Mouse (Mus musculus) MEL (cell line): ENCODE measurements around the gene Aldh16a1. TPM values are rescaled to one million over a fixed set of nuclear protein-coding genes. Genes with fewer than 3 reads are reported as not detected.

Experiments used
- DNase-seq: peaks from one replicate; pipeline ENCODE4 v3.0.0; 2011; ENCODE audit warnings: low read depth, low spot score
- H3K27ac ChIP-seq: 2 replicates; pipeline ENCODE4 v1.5.1; 2012; ENCODE audit warnings: low read depth, mild to moderate bottlenecking, control low read depth, low read length, moderate library complexity; ENCODE audit not compliant: control insufficient read depth
- H3K27me3 ChIP-seq, 2 experiments: fragments of 150-350 bp in 1 of 2; sonication (generic) in 1 of 2; 2 replicates each; pipeline ENCODE4 v1.6.1; 2012; ENCODE audit warnings: low read length in 2 of 2, mild to moderate bottlenecking in 2 of 2, improper control_type of control experiment in 1 of 2, moderate library complexity in 1 of 2; ENCODE audit not compliant: insufficient read depth in 2 of 2, control insufficient read depth in 1 of 2
- H3K36me3 ChIP-seq, 2 experiments: 2 replicates each; pipeline ENCODE4 v1.6.1; 2012 to 2014; ENCODE audit warnings: low read length in 2 of 2, improper control_type of control experiment in 1 of 2, inconsistent platforms in 1 of 2, mild to moderate bottlenecking in 1 of 2; ENCODE audit not compliant: insufficient read depth in 2 of 2, control insufficient read depth in 1 of 2
- H3K4me1 ChIP-seq, 2 experiments: fragments of 150-350 bp in 1 of 2; sonication (generic) in 1 of 2; 2 replicates each; pipeline ENCODE4 v1.6.1; 2012; ENCODE audit warnings: low read length in 2 of 2, improper control_type of control experiment in 1 of 2, mild to moderate bottlenecking in 1 of 2; ENCODE audit not compliant: insufficient read depth in 2 of 2, control insufficient read depth in 1 of 2
- H3K4me3 ChIP-seq, 2 experiments: fragments of 150-350 bp in 1 of 2; sonication (generic) in 1 of 2; 2 replicates each; pipeline ENCODE4 v1.5.1; 2012; ENCODE audit warnings: low read depth in 2 of 2, low read length in 2 of 2, mild to moderate bottlenecking in 2 of 2, moderate library complexity in 2 of 2, control low read depth in 1 of 2, improper control_type of control experiment in 1 of 2; ENCODE audit not compliant: control insufficient read depth in 1 of 2, insufficient read depth in 1 of 2
- H3K79me2 ChIP-seq: 2 replicates; pipeline ENCODE4 v1.6.1; 2012; ENCODE audit warnings: mild to moderate bottlenecking, low read length, moderate library complexity; ENCODE audit not compliant: control insufficient read depth, poor library complexity, insufficient read depth
- H3K9ac ChIP-seq: 2 replicates; pipeline ENCODE4 v1.6.1; 2012; ENCODE audit warnings: low read depth, mild to moderate bottlenecking, control low read depth, low read length, moderate library complexity; ENCODE audit not compliant: control insufficient read depth, poor library complexity, severe bottlenecking
- H3K9me3 ChIP-seq: fragments of 150-350 bp; sonication (generic); replicated peaks from 2 replicates; pipeline ENCODE4 v1.6.1; 2012; ENCODE audit warnings: mild to moderate bottlenecking, low read length, improper control_type of control experiment, moderate library complexity; ENCODE audit not compliant: insufficient read depth
- CTCF ChIP-seq, 3 experiments: IDR thresholded peaks in 2 of 3; conservative IDR thresholded peaks in 1 of 3; 2 replicates each; pipeline ENCODE4 v1.5.1; 2011 to 2012; ENCODE audit warnings: low read length in 3 of 3, low read depth in 2 of 3, mild to moderate bottlenecking in 2 of 3, improper control_type of control experiment in 1 of 3, inconsistent platforms in 1 of 3, mixed read lengths in 1 of 3, moderate library complexity in 1 of 3; ENCODE audit not compliant: control insufficient read depth in 1 of 3, insufficient read depth in 1 of 3, poor library complexity in 1 of 3, severe bottlenecking in 1 of 3
- E2F4 ChIP-seq: IDR thresholded peaks from 2 replicates; pipeline ENCODE4 v1.6.1; 2011; ENCODE audit warnings: low read depth, low read length, improper control_type of control experiment, borderline replicate concordance
- GATA1 ChIP-seq: IDR thresholded peaks from 2 replicates; pipeline ENCODE4 v1.6.1; 2011; ENCODE audit warnings: low read depth, low read length, improper control_type of control experiment
- JUND ChIP-seq: IDR thresholded peaks from 2 replicates; pipeline ENCODE4 v1.6.1; 2011; ENCODE audit warnings: low read depth, mild to moderate bottlenecking, improper control_type of control experiment, low read length
- MAX ChIP-seq: IDR thresholded peaks from 2 replicates; pipeline ENCODE4 v1.6.1; 2011; ENCODE audit warnings: low read length, improper control_type of control experiment
- MXI1 ChIP-seq: IDR thresholded peaks from 2 replicates; pipeline ENCODE4 v1.6.1; 2011; ENCODE audit warnings: mild to moderate bottlenecking, low read depth, low read length, improper control_type of control experiment
- MYC ChIP-seq: IDR thresholded peaks from 2 replicates; pipeline ENCODE4 v1.6.1; 2011; ENCODE audit warnings: low read depth, mild to moderate bottlenecking, low read length, improper control_type of control experiment, moderate library complexity
- NELFE ChIP-seq: IDR thresholded peaks from 2 replicates; pipeline ENCODE4 v1.6.1; 2011; ENCODE audit warnings: low read depth, low read length, improper control_type of control experiment
- NRF1 ChIP-seq: IDR thresholded peaks from 2 replicates; pipeline ENCODE4 v1.6.1; 2014; ENCODE audit warnings: low read depth, mild to moderate bottlenecking, inconsistent platforms, low read length, improper control_type of control experiment, moderate library complexity; ENCODE audit not compliant: poor library complexity, insufficient read depth, severe bottlenecking
- POLR2A ChIP-seq, 2 experiments: IDR thresholded peaks; 2 replicates each; pipeline ENCODE4 v1.6.1; 2011 to 2012; ENCODE audit warnings: low read length in 2 of 2, mild to moderate bottlenecking in 2 of 2, control low read depth in 1 of 2, improper control_type of control experiment in 1 of 2, low read depth in 1 of 2, moderate library complexity in 1 of 2; ENCODE audit not compliant: control insufficient read depth in 1 of 2, insufficient read depth in 1 of 2, poor library complexity in 1 of 2
- RAD21 ChIP-seq: IDR thresholded peaks from 2 replicates; pipeline ENCODE4 v1.6.1; 2011; ENCODE audit warnings: mild to moderate bottlenecking, low read depth, low read length, improper control_type of control experiment
- SIN3A ChIP-seq: IDR thresholded peaks from 2 replicates; pipeline ENCODE4 v1.6.1; 2012; ENCODE audit warnings: low read length, improper control_type of control experiment, inconsistent platforms
- SMC3 ChIP-seq: IDR thresholded peaks from 2 replicates; pipeline ENCODE4 v1.6.1; 2011; ENCODE audit warnings: low read depth, low read length, improper control_type of control experiment
- TAL1 ChIP-seq: IDR thresholded peaks from 2 replicates; pipeline ENCODE4 v1.6.1; 2012; ENCODE audit warnings: mild to moderate bottlenecking, inconsistent platforms, low read length, moderate library complexity, mixed read lengths
- USF2 ChIP-seq, 2 experiments: IDR thresholded peaks; 2 replicates each; pipeline ENCODE4 v1.6.1; 2011 to 2012; ENCODE audit warnings: improper control_type of control experiment in 2 of 2, low read length in 2 of 2, borderline replicate concordance in 1 of 2, inconsistent platforms in 1 of 2, low read depth in 1 of 2, mild to moderate bottlenecking in 1 of 2; ENCODE audit not compliant: insufficient read depth in 1 of 2
- polyA plus RNA-seq, 2 experiments: library from polyadenylated mRNA; stranded (reverse) in 1 of 2; unstranded in 1 of 2; fragments of >175 nt in 1 of 2; fragments of >200 nt in 1 of 2; gene quantifications; 2 replicates each; pipeline versions ENCODE4 v1.2.1 to v1.2.4; 2012; ENCODE audit warnings: low replicate concordance in 2 of 2, low read depth in 1 of 2; ENCODE audit not compliant: insufficient read length in 2 of 2, insufficient read depth in 1 of 2, missing spikeins in 1 of 2
- total RNA-seq: library from RNA; depleted of rRNA; stranded (reverse); fragments of 300-350 nt; gene quantifications from 2 replicates; pipeline ENCODE4 v1.2.3, GENCODE M21; 2012

Gene Aldh16a1
- total and polyA plus RNA-seq, 3 experiments: 33.9 to 61.6 TPM; not detected in 1

DNA sequence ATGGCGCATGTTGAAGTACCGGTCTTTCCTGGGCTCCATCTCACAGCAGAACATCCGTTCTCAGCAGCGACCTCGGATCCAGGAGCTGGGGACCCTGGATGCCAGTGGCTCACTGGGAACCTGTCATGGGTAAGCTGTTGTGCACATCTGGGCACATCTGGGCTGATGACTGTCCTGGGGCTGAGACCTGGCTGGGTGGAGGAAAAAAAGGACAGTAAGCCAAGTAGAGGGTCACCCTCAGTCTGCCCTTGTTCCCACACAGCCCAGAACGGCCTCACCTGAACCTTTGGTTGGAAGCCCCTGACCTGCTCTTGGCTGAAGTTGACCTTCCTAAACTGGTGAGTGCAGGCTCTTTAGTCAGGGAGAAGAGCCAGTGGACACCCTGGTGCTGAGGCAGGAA lies 4.6 kb upstream of the Aldh16a1 start:
- H3K9me3 ChIP-seq: no peaks in the 10 kb centered on the region
- TF ChIP-seq SMC3 (no peak), CTCF (IDR thresholded peaks at IDR 0.05 in 2 of 3, conservative IDR thresholded peaks at IDR 0.05 in 1 of 3; ENCODE audit: control insufficient read depth in 1 of 3, insufficient read depth in 1 of 3, low read depth in 2 of 3, low read length in 3 of 3, poor library complexity in 1 of 3, severe bottlenecking in 1 of 3) (no peak), E2F4 (no peak), MYC (no peak), RAD21 (no peak), SIN3A (no peak), USF2 (IDR thresholded peaks at IDR 0.05; ENCODE audit: borderline replicate concordance in 1 of 2, insufficient read depth in 1 of 2, low read depth in 1 of 2, low read length in 2 of 2) (no peak), NELFE (no peak), POLR2A (IDR thresholded peaks at IDR 0.05; ENCODE audit: control insufficient read depth in 1 of 2, insufficient read depth in 1 of 2, low read depth in 1 of 2, low read length in 2 of 2, poor library complexity in 1 of 2) (no peak), NRF1 (no peak), TAL1 (no peak), JUND (no peak)
- TF ChIP-seq, all 39 proteins: peak for 0
- DNase-seq: no peak
- peaks cover 0 to 1% of the 10 kb centered on the region in 2 experiments; a peak in 1 of 4 replicates for H3K27me3 ChIP-seq
- no peak overlapping the region for H3K4me3 ChIP-seq
- no peak overlapping the region for H3K9ac ChIP-seq
- H3K36me3 ChIP-seq: peaks cover 0 to 8% of the 10 kb centered on the region in 2 experiments; a peak in 2 of 4 replicates
- H3K4me1 ChIP-seq: peaks cover 4 to 12% of the 10 kb centered on the region in 2 experiments
- H3K79me2 ChIP-seq: peaks cover 2% of the 10 kb centered on the region; the same call in 1 of the 2 replicates
- H3K27ac ChIP-seq: no peak overlapping the region

DNA sequence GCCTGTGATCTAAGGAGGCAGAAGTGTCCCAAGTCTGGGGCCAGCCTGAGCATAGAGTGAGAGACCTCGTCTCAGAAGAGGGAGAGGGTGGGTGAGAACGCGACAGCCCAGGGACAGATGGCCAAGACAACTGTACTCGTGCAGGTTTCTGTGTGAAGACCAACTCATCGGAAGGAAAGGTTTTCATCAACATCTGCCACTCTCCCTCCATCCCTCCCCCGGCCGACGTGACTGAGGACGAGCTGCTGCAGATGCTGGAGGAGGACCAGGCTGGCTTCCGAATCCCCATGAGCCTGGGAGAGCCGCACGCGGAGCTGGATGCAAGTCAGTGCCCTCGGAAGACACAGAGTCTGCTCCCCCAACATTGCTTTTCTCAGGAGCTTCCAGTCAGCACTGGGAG lies 3.1 kb upstream of the Aldh16a1 start:
- H3K9ac ChIP-seq: no peak overlapping the region
- TF ChIP-seq GATA1: no peak
- no peak for TF ChIP-seq CTCF (IDR thresholded peaks at IDR 0.05 in 2 of 3, conservative IDR thresholded peaks at IDR 0.05 in 1 of 3; ENCODE audit: control insufficient read depth in 1 of 3, insufficient read depth in 1 of 3, low read depth in 2 of 3, low read length in 3 of 3, poor library complexity in 1 of 3, severe bottlenecking in 1 of 3)
- no peak for TF ChIP-seq MXI1
- TF ChIP-seq MAX: no peak
- TF ChIP-seq, all 39 proteins: peak for 0
- Histone ChIP-seq H3K79me2 (peaks cover 7% of the 10 kb centered on the region; the same call in 1 of the 2 replicates), H3K27me3 (no peaks in the 10 kb centered on the region), H3K4me1 (peaks cover 4 to 12% of the 10 kb centered on the region in 2 experiments), H3K27ac (no peak overlapping the region), H3K36me3 (peaks cover 0 to 11% of the 10 kb centered on the region in 2 experiments; a peak in 2 of 4 replicates), H3K9me3 (no peaks in the 10 kb centered on the region), H3K4me3 (no peak overlapping the region)
- DNase-seq: no peak
